Mouse (Mus musculus): ENCODE results near the gene Nphp4. TPM values are rescaled to one million over a fixed set of nuclear protein-coding genes. Genes with fewer than 3 reads are reported as not detected.

Gene Nphp4
- polyA plus RNA-seq, 1 experiment, result 2.2 TPM

GRCm38 (mm10) chr4:152477466-152478223 lies 1.1 kb downstream of the Nphp4 start, which contains the start of gene Kcnab2:
Gene Kcnab2 (minus strand): TSS chr4:152477871.
- Histone ChIP-seq H3K27me3 (replicated peaks; ENCODE audit: control insufficient read depth, insufficient read depth, low read length) (no peaks in the 10 kb centered on the region), H3K4me1 (ENCODE audit: control insufficient read depth, insufficient read depth, low read length) (peaks cover 7% of the 10 kb centered on the region; the same call in 1 of the 2 replicates), H3K27ac (ENCODE audit: insufficient read depth, low read depth, low read length) (peak within 1 kb of the TSS; percentile 63; the same call in 1 of the 2 replicates), H3K36me3 (ENCODE audit: control insufficient read depth, insufficient read depth, low read length) (no peaks in the 10 kb centered on the region), H3K4me3 (ENCODE audit: insufficient read depth, low read depth, low read length) (peak within 1 kb of the TSS; percentile 94)
- WGBS, result under 1% methylated on average over 63 of the region's 63 CpGs
- peak; percentile 100 for DNase-seq
- TF ChIP-seq CTCF (conservative IDR thresholded peaks at IDR 0.05; ENCODE audit: insufficient read depth, insufficient read length, low read depth, low read length) (no peak), POLR2A (IDR thresholded peaks at IDR 0.05; ENCODE audit: low read depth, low read length) (peak; percentile 17)

- Histone ChIP-seq H3K27me3 (replicated peaks; ENCODE audit: control insufficient read depth, insufficient read depth, low read length) (no peaks in the 10 kb centered on the region), H3K4me3 (ENCODE audit: insufficient read depth, low read depth, low read length) (peak overlapping the region; percentile 94), H3K27ac (ENCODE audit: insufficient read depth, low read depth, low read length) (no peak overlapping the region), H3K36me3 (ENCODE audit: control insufficient read depth, insufficient read depth, low read length) (no peaks in the 10 kb centered on the region), H3K4me1 (ENCODE audit: control insufficient read depth, insufficient read depth, low read length) (peaks cover 7% of the 10 kb centered on the region; the same call in 1 of the 2 replicates)
- 2% methylated on average over 13 of the region's 13 CpGs for WGBS
- TF ChIP-seq POLR2A (IDR thresholded peaks at IDR 0.05; ENCODE audit: low read depth, low read length) (no peak), CTCF (conservative IDR thresholded peaks at IDR 0.05; ENCODE audit: insufficient read depth, insufficient read length, low read depth, low read length) (no peak)
- DNase-seq, result no peak
Measured at GRCm38 (mm10) chr4:152478224-152478567, 1.7 kb downstream of the Nphp4 start.

GRCm38 (mm10) chr4:152480426-152480825 lies 3.9 kb downstream of the Nphp4 start:
- no peaks in the 10 kb centered on the region for H3K27me3 ChIP-seq (replicated peaks; ENCODE audit: control insufficient read depth, insufficient read depth, low read length)
- WGBS, result 73% methylated on average over 8 of the region's 8 CpGs
- H3K4me3 ChIP-seq (ENCODE audit: insufficient read depth, low read depth, low read length), result no peak overlapping the region
- DNase-seq, result no peak
- TF ChIP-seq POLR2A (IDR thresholded peaks at IDR 0.05; ENCODE audit: low read depth, low read length), result no peak
- TF ChIP-seq CTCF (conservative IDR thresholded peaks at IDR 0.05; ENCODE audit: insufficient read depth, insufficient read length, low read depth, low read length), result no peak
- H3K36me3 ChIP-seq (ENCODE audit: control insufficient read depth, insufficient read depth, low read length), result no peaks in the 10 kb centered on the region
- no peak overlapping the region for H3K27ac ChIP-seq (ENCODE audit: insufficient read depth, low read depth, low read length)
- H3K4me1 ChIP-seq (ENCODE audit: control insufficient read depth, insufficient read depth, low read length), result peaks cover 7% of the 10 kb centered on the region; the same call in 1 of the 2 replicates

GRCm38 (mm10) chr4:152488046-152488445 lies 11.5 kb downstream of the Nphp4 start:
- H3K4me1 ChIP-seq (ENCODE audit: control insufficient read depth, insufficient read depth, low read length), result no peaks in the 10 kb centered on the region
- no peaks in the 10 kb centered on the region for H3K36me3 ChIP-seq (ENCODE audit: control insufficient read depth, insufficient read depth, low read length)
- H3K27ac ChIP-seq (ENCODE audit: insufficient read depth, low read depth, low read length), result no peak overlapping the region
- no peak overlapping the region for H3K4me3 ChIP-seq (ENCODE audit: insufficient read depth, low read depth, low read length)
- no peaks in the 10 kb centered on the region for H3K27me3 ChIP-seq (replicated peaks; ENCODE audit: control insufficient read depth, insufficient read depth, low read length)
- no peak for DNase-seq
- TF ChIP-seq CTCF (conservative IDR thresholded peaks at IDR 0.05; ENCODE audit: insufficient read depth, insufficient read length, low read depth, low read length) (no peak), POLR2A (IDR thresholded peaks at IDR 0.05; ENCODE audit: low read depth, low read length) (no peak)
- WGBS, result 89% methylated on average over 10 of the region's 10 CpGs

GRCm38 (mm10) chr4:152490311-152490710 lies 13.8 kb downstream of the Nphp4 start:
- H3K4me3 ChIP-seq (ENCODE audit: insufficient read depth, low read depth, low read length), result no peak overlapping the region
- TF ChIP-seq POLR2A (IDR thresholded peaks at IDR 0.05; ENCODE audit: low read depth, low read length) (no peak), CTCF (conservative IDR thresholded peaks at IDR 0.05; ENCODE audit: insufficient read depth, insufficient read length, low read depth, low read length) (no peak)
- peak; percentile 13 for DNase-seq
- no peak overlapping the region for H3K27ac ChIP-seq (ENCODE audit: insufficient read depth, low read depth, low read length)
- 74% methylated on average over 14 of the region's 14 CpGs for WGBS
- no peaks in the 10 kb centered on the region for H3K27me3 ChIP-seq (replicated peaks; ENCODE audit: control insufficient read depth, insufficient read depth, low read length)
- H3K36me3 ChIP-seq (ENCODE audit: control insufficient read depth, insufficient read depth, low read length), result no peaks in the 10 kb centered on the region
- H3K4me1 ChIP-seq (ENCODE audit: control insufficient read depth, insufficient read depth, low read length), result no peaks in the 10 kb centered on the region

GRCm38 (mm10) chr4:152491250-152491899 lies 14.9 kb downstream of the Nphp4 start:
- peak; percentile 67 for TF ChIP-seq CTCF (conservative IDR thresholded peaks at IDR 0.05; ENCODE audit: insufficient read depth, insufficient read length, low read depth, low read length)
- no peak for TF ChIP-seq POLR2A (IDR thresholded peaks at IDR 0.05; ENCODE audit: low read depth, low read length)
- Histone ChIP-seq H3K27ac (ENCODE audit: insufficient read depth, low read depth, low read length) (no peak overlapping the region), H3K4me3 (ENCODE audit: insufficient read depth, low read depth, low read length) (no peak overlapping the region), H3K4me1 (ENCODE audit: control insufficient read depth, insufficient read depth, low read length) (no peaks in the 10 kb centered on the region), H3K27me3 (replicated peaks; ENCODE audit: control insufficient read depth, insufficient read depth, low read length) (no peaks in the 10 kb centered on the region), H3K36me3 (ENCODE audit: control insufficient read depth, insufficient read depth, low read length) (no peaks in the 10 kb centered on the region)
- 52% methylated on average over 15 of the region's 15 CpGs for WGBS
- peak; percentile 77 for DNase-seq

- 48% methylated on average over 20 of the region's 20 CpGs for WGBS
- H3K4me3 ChIP-seq (ENCODE audit: insufficient read depth, low read depth, low read length), result no peak overlapping the region
- no peaks in the 10 kb centered on the region for H3K27me3 ChIP-seq (replicated peaks; ENCODE audit: control insufficient read depth, insufficient read depth, low read length)
- no peak overlapping the region for H3K27ac ChIP-seq (ENCODE audit: insufficient read depth, low read depth, low read length)
- peak; percentile 54 for DNase-seq
- TF ChIP-seq CTCF (conservative IDR thresholded peaks at IDR 0.05; ENCODE audit: insufficient read depth, insufficient read length, low read depth, low read length), result no peak
- no peak for TF ChIP-seq POLR2A (IDR thresholded peaks at IDR 0.05; ENCODE audit: low read depth, low read length)
- no peaks in the 10 kb centered on the region for H3K4me1 ChIP-seq (ENCODE audit: control insufficient read depth, insufficient read depth, low read length)
- H3K36me3 ChIP-seq (ENCODE audit: control insufficient read depth, insufficient read depth, low read length), result no peaks in the 10 kb centered on the region
Measured at GRCm38 (mm10) chr4:152494360-152494879, 17.9 kb downstream of the Nphp4 start.
